In genomic region chr9:35166798-35167635, GRCm38 (mm10) we compare ENCODE assay signal across 10 mouse cellular contexts. TPM values are rescaled to one million over a fixed set of nuclear protein-coding genes. Genes with fewer than 3 reads are reported as not detected.
DNase-seq lines count a peak whose midpoint lies in the region.
"Had no signal": no experiment of that assay in that cellular context is flagged by ENCODE, and none has a peak within 500 bp of the region (broad histone marks: within the 10 kb centered on the region; RNA-seq: fewer than 3 reads in every experiment).

No protein-coding gene starts in this region.

- peaks cover 39% of the 10 kb centered on the region for H3K36me3 ChIP-seq in hindbrain, embryonic 10.5 days
- peaks cover 35% of the 10 kb centered on the region for H3K36me3 ChIP-seq in limb, embryonic 10.5 days

- no peaks in the 10 kb centered on the region for H3K9me3 ChIP-seq in hindbrain, embryonic 10.5 days
- no peaks in the 10 kb centered on the region for H3K9me3 ChIP-seq in limb, embryonic 10.5 days (replicated peaks)

- peaks cover 16% of the 10 kb centered on the region for H3K4me1 ChIP-seq in hindbrain, embryonic 10.5 days (replicated peaks)
- H3K4me1 ChIP-seq in limb, embryonic 10.5 days = no peaks in the 10 kb centered on the region

- no peak overlapping the region for H3K4me3 ChIP-seq in hindbrain, embryonic 10.5 days
- no peak overlapping the region for H3K4me3 ChIP-seq in limb, embryonic 10.5 days

- peak; percentile 38 for DNase-seq in layer of hippocampus, adult 9-11 months
- no peak for DNase-seq in layer of hippocampus, adult 11-12 months (ENCODE audit: low spot score)
- DNase-seq in hindbrain, embryonic 10.5 days (ENCODE audit: low spot score) = no peak
- peak; percentile 78 for DNase-seq in kidney, postnatal 14 days
- peak; percentile 68 for DNase-seq in retina, embryonic 14.5 days (ENCODE audit: low spot score)
- DNase-seq in heart, adult 8-10 months (ENCODE audit: low spot score) = no peak
- no peak for DNase-seq in layer of hippocampus, adult 8-10 months (ENCODE audit: low spot score in 2 of 2)
- no peak for DNase-seq in limb, embryonic 10.5 days (ENCODE audit: low spot score)
- DNase-seq: cerebellum, adult 9-11 months; lung, adult 2 months had no signal

- H3K27ac ChIP-seq in hindbrain, embryonic 10.5 days = peak overlapping the region; percentile 51; the same call in 1 of the 2 replicates
- no peak overlapping the region for H3K27ac ChIP-seq in limb, embryonic 10.5 days

- 32% methylated on average over 9 of the region's 9 CpGs for WGBS in hindbrain, embryonic 10.5 days
- WGBS in limb, embryonic 10.5 days = 69% methylated on average over 9 of the region's 9 CpGs

- no peaks in the 10 kb centered on the region for H3K27me3 ChIP-seq in hindbrain, embryonic 10.5 days (ENCODE audit: insufficient read depth, poor library complexity, severe bottlenecking)
- H3K27me3 ChIP-seq in limb, embryonic 10.5 days (ENCODE audit: low read depth, poor library complexity, severe bottlenecking) = no peaks in the 10 kb centered on the region

RNA-seq across cellular contexts. Expression of gene Dcps, which starts 8.8 kb away (rescaled TPM):
- 99.8 and 101 TPM in 2 replicates for polyA plus RNA-seq in hindbrain, embryonic 10.5 days (2016; fragmentation: Nextera tagmentation; extraction: Ambion mirVana)
- 10 to 100 TPM; 13.8 to 15.8 (median 14.1) TPM for total RNA-seq in heart, adult 8-10 months (2022)
- total RNA-seq in layer of hippocampus, adult 8-10 months (2022) = 10 to 100 TPM; 17.7 to 20.0 (median 18.2) TPM
- polyA plus RNA-seq in limb, embryonic 10.5 days (2016; fragmentation: Nextera tagmentation; extraction: Ambion mirVana) = 86.0 and 92.3 TPM in 2 replicates

RNA-seq across cellular contexts. Expression of gene Srpr, which starts 33.0 kb away (rescaled TPM):
- 77.4 and 82.8 TPM in 2 replicates for polyA plus RNA-seq in hindbrain, embryonic 10.5 days (2016; fragmentation: Nextera tagmentation; extraction: Ambion mirVana)
- total RNA-seq in heart, adult 8-10 months (2022) = 10 to 100 TPM; 81.9 to 98.4 (median 89.6) TPM
- 10 to 100 TPM; 62.5 to 86.8 (median 73.2) TPM for total RNA-seq in layer of hippocampus, adult 8-10 months (2022)
- polyA plus RNA-seq in limb, embryonic 10.5 days (2016; fragmentation: Nextera tagmentation; extraction: Ambion mirVana) = 93.7 and 100 TPM in 2 replicates

RNA-seq across cellular contexts. Expression of gene Tirap, which starts 33.1 kb away (rescaled TPM):
- polyA plus RNA-seq in hindbrain, embryonic 10.5 days (2016; fragmentation: Nextera tagmentation; extraction: Ambion mirVana) = 15.6 and 19.9 TPM in 2 replicates
- total RNA-seq in heart, adult 8-10 months (2022) = 1 to 10 TPM; 5.3 to 7.9 (median 5.9) TPM
- total RNA-seq in layer of hippocampus, adult 8-10 months (2022) = 1 to 10 TPM; 2.6 to 6.6 (median 3.2) TPM
- polyA plus RNA-seq in limb, embryonic 10.5 days (2016; fragmentation: Nextera tagmentation; extraction: Ambion mirVana) = 20.0 and 22.1 TPM in 2 replicates

RNA-seq across cellular contexts. Expression of gene Foxred1, which starts 43.8 kb away (rescaled TPM):
- polyA plus RNA-seq in hindbrain, embryonic 10.5 days (2016; fragmentation: Nextera tagmentation; extraction: Ambion mirVana) = 46.7 and 50.5 TPM in 2 replicates
- total RNA-seq in heart, adult 8-10 months (2022) = 10 to 100 TPM; 74.4 to 89.0 (median 78.8) TPM
- total RNA-seq in layer of hippocampus, adult 8-10 months (2022) = 10 to 100 TPM; 33.3 to 46.1 (median 38.3) TPM
- 56.7 and 57.1 TPM in 2 replicates for polyA plus RNA-seq in limb, embryonic 10.5 days (2016; fragmentation: Nextera tagmentation; extraction: Ambion mirVana)

RNA-seq across cellular contexts. Expression of gene St3gal4, which starts 47.9 kb away (rescaled TPM):
- 10.3 and 11.5 TPM in 2 replicates for polyA plus RNA-seq in hindbrain, embryonic 10.5 days (2016; fragmentation: Nextera tagmentation; extraction: Ambion mirVana)
- 10 to 100 TPM; 25.1 to 30.4 (median 28.3) TPM for total RNA-seq in heart, adult 8-10 months (2022)
- 10 to 100 TPM; 23.3 to 29.6 (median 26.6) TPM for total RNA-seq in layer of hippocampus, adult 8-10 months (2022)
- polyA plus RNA-seq in limb, embryonic 10.5 days (2016; fragmentation: Nextera tagmentation; extraction: Ambion mirVana) = 19.0 and 21.3 TPM in 2 replicates

Comparison
In these comparisons a context has a peak if more than half of its experiments do, and no peak if none do; other contexts are left out.
1. DNase-seq: peak in layer of hippocampus, adult 9-11 months (single experiment), kidney, postnatal 14 days (single experiment) and retina, embryonic 14.5 days (single experiment); none in layer of hippocampus, adult 11-12 months (single experiment), hindbrain, embryonic 10.5 days (single experiment), heart, adult 8-10 months (single experiment), layer of hippocampus, adult 8-10 months (0 of 2) and limb, embryonic 10.5 days (single experiment).